Mouse (Mus musculus) cerebellum, postnatal 36 days (tissue): ENCODE results near the gene Cnksr3.
A peak's percentile ranks its signal among the peaks of the same experiment; 100 is the strongest.

Experiments
- DNase-seq, 2 experiments: peaks; one replicate each; pipeline ENCODE4 v3.0.0; 2021 to 2022; ENCODE audit warnings: mixed read lengths in 2 of 2

The Cnksr3 gene

DNA sequence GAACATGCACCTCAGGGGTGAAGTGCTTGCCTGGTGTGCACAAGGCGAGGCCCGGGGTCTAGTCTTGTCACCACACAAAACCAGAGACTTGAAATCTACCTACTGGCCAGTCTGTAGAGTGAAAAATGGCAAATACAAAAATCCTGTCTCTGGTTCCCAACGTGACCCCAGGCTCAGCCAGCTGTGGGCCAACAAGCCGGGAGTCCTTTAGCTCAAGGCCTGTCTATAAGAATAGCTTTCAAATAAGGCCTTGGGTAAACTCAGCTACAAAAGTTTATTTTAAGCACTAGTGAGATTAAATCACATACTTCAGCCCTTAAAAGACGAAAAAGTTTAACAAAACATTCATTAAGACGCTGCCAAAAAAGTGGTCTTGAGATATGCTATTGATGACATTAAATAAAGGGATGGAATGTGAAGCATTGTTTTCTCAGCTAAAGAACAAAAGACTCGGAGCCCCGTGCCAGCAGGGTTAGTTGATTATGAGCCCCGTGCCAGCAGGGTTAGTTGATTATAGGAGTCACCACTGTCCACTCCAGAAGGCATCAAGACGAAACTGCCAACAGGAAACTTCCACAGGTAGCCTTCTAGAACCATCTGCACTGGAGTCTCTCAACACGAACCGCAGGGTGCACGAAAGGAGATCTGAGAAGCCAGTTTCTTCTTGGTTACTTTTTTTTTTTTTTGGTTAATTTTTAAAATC lies 67.8 kb downstream of the Cnksr3 start:
- no peak for DNase-seq

DNA sequence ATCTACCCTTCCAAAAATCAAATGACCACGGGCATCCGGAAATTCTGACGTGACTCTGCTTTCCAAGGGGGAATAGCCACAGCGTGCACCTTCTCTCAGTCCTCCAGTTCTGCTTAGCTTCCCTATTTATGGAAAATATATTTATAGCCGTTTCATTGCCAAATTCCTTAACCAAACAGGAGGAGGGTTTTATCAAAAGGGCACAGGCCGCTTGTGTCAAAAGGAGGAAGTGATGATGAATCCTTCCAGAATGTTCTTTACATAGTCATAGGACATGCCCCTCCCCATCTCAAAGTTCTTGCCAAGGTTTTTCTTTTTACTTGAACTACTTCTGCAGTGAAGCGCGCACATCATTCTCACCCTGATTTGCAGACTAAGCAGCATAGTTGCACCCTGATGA lies 69.8 kb downstream of the Cnksr3 start:
- DNase-seq: no peak

DNA sequence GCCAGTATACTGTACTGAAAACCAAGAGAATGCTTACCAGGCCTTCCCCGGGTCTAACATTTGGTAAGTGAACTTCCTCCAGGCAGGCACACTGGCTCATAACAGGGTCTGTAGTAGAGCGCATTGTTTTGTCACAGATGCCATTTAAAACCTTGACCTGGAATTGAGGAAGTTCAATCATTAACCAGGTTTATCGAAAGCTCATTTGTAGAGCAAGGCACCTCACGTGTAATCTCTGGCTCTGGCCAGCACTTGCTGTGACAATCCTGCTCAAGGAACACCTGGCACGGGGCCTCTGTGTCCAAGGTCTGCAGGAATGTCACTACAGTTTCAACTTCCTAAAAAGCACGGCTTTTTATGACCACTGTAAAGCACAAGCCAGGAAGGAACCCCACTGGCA lies 71.8 kb downstream of the Cnksr3 start:
- DNase-seq: no peak

DNA sequence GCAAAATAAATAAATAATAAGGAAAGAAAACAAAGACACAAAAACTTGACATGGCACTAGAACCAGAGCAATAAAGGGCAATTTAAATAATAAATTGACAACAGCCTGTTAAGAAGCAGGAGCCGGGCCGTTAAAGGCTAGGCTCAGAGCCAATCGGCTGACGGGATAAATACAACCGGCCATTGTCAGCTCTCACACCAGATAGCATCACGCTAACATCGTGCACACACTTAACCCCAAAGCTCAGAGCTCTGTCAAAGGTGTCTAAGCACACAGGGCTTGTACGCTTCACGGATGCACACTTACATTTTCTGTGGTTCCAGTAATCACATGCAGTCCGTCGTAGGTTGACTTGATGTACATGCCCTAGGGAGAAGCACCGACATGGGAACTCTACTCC lies 74.0 kb downstream of the Cnksr3 start:
- DNase-seq: no peak

DNA sequence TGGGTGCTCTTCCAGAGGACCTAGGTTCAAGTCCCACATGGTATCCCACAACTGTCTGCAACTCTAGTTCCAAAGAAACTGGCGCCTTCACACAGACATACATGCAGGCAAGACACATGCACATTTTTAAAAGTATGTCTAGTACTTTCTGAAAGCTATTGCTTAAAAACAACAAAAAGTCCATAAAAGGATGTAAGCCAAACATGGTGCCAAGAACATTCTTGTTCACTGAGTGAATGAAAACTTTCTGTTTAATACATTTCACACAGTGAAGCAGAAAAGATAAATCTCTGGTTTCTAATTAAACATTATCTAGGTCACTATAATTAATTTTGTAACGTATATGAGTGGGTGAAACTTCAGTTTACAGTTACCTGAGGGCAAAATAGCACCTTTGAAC lies 76.3 kb downstream of the Cnksr3 start:
- no peak for DNase-seq

DNA sequence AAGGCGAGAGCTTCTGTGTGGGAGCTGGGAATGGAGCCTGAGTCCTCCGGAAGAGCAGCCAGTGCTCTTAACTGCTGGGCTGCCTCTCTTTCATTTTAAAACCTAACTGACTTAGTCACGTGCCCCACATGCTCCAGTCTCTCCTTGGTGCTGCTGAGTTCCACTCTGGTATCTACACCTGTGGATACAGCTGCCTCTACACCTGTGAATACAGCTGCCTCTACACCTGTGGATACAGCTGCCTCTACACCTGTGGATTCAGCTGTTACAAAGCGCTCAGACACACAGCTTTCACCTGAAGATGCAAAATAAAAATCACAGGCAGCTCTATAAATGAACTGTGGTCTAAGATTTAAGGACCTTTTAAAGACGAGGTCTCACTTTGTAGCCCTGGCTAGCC lies 79.0 kb downstream of the Cnksr3 start:
- no peak for DNase-seq

DNA sequence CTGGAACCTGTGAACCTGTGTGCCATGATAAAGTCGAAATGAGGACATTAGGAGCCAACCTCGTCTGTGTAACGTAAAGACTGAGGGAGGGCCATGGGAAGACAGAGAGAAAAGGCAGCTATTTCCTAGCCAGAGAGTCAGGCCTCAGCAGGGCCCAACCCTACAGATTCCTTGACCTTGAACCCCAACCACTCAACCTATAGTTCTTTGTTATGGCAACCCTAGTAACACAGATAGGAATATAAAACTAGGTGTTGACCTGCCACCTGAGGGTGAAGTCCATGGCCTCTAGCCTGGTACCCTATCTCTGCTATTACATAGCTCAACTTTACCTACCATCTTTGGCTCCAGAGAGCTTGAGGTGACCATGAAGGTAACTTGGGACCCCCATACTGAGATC lies 80.6 kb downstream of the Cnksr3 start:
- DNase-seq: no peak

DNA sequence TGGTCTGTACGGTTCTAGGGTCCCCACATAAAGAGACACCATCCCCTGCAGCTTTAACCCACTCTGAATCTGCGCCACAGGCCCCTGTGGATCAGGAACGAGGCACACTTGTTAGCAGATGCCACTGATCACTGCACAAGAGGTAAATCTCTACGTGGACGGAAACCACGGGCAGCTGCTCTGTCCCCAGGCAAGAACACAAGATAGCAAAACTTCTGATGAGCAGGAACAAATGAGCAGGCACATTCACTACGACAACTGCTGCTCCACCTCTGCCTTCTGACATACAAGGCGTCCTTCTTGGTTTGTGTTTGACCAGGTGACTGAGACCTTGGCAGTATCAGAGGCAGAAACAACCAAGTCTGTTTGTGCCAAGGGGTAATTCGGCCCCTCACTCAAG lies 84.2 kb downstream of the Cnksr3 start:
- DNase-seq: no peak

DNA sequence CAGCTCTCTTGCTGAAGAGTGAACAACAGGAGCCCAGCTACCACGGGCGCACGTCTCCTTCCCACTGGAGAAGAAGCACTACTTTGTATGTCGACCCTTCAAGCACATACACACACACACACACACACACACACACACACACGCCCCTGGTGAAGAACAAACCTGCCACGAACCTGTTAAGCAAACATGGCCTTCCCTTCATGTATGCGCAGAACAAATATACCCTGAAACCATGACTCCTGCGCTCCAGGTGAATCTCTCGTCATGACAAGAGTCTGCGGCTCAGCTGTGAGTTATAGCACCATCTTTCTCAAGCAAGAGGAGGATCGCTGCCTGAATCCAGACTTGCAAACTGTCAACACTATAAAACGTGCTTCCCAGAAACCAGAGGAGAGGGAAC lies 85.2 kb downstream of the Cnksr3 start:
- DNase-seq: no peak

DNA sequence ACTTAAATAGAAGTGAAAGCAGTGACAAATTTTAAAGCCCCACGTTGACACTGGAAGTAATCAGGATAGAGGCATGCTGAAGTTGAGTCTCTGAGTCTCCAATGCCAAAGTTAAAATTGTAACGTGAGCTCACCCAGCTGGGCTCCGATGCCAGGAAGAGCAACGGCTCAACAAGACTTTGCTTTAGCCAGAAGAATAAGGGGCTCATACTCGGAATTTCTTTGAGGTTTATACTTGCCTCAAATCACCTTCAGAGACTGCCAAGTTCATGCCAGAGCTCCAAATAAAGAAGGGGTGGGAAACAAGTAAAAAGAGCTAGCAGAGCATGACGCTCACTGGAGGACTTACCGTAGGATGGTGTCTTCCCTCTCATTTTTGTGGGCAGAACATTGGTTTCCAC lies 85.8 kb downstream of the Cnksr3 start:
- no peak for DNase-seq

DNA sequence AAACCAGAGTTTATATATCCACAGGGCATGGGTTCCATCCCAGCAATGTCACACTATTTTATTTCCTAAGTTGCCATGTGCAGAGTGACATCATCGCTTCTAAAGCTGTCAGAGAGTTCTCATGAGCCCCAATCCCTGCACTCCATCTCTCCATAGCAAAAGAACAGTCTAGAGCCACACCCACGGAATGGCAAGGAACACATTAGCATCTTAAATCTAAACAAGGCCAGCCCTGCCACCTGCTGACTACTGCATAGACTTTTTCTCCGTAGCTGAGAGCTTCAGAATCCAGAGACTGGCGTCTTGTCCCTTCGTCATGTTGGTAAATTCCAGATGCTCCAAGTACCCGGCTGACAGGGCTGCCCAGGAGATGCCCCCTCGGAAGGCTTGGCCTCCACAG lies 87.0 kb downstream of the Cnksr3 start:
- DNase-seq: peak in 1 of 2 experiments; percentile 26

DNA sequence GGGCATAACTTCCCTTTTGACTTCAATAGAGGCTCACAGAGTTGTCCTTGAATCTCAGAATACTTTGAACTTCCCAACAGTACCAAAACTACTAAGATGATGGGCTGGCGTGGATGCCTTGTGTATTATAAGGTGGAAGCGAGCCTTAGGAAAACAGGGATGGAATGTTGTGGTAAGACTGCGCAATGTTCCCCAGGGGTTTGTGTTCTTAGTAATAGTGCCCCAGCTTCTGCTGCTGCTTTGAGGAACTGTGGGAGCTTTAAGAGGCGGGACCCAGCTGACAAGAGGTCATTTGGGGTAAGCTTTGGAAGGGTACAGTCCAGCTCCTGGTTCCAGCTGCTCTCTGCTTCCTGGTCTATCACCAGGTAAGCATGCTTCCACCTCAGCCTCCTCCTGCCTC lies 89.7 kb downstream of the Cnksr3 start:
- DNase-seq: no peak

DNA sequence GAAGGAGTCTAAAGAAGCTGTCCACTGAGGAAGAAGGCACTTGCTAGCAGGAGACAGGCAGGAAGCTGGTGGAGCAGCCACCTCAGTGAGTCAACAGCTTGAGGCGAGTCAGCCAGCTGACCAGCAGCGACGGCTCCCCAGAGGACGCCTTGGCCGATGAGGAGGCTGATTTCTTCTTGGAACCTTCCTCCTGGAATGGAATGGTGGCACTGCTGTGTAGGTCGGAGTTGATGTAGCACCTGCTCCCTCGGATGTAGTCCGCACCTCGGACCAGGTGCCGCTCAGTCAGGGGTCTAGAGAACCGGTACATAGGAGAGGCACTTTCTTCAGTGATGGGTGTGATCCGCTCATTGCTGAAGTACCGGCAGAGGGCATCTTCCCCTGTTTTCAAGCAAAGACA lies 91.8 kb downstream of the Cnksr3 start:
- DNase-seq: peak; percentile 64 to 66

DNA sequence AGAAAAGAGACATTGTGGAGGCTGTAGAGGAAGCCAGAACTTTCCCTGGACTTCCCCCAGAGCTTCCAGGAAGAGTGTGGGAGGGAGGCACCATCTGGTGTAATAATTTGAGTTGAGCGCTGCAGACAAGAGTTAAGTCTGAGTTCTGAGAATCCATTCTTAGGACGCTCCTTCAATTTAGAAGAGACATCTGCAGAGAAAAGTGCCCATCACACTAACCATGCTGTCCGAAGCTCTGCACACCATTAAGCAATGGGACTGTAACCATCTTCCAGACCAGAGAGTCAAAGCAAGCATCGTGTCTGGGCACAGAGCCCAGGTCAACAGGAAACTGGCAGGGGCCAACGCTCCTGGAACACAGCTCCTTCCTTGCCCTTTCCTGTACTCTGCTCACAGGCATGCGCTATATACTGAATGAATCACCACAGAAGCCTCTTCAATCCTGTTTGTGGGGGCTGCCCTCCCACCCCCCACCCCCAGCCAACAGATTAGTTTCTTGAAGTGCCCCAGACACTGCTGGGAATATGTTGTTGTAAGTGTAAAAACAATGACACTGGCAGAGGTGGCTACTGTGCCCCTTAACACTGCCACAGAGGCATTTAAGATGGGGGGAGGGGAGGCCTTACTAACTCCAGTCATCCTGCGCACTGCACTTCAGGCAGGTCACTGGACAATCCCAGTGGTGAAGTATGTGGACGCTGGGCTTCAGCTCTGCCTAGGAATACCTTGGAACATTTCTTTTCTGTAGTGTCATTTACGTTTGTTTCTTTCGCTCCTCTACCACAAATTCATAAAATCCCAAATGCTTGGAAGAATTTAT lies 93.6 kb downstream of the Cnksr3 start:
- DNase-seq: peak; percentile 93 to 94

DNA sequence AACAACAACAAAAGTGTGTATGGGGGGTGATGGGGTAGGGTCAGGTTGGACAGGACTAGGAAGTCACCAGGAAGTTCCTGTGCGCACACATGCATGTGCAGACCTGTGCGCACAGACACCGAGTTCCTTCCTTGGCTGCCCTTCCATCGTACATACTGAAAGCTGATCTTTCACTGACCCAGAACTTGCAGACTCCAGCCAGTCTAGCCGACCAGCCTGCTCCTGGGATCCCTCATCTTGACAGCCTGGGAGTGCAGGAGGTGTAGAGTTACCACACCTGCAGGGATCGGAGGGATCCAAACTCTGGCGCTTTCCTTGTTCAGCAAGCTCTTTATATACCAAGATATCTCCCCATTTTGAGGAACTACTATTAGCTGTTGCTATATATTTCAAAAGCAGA lies 94.3 kb downstream of the Cnksr3 start:
- DNase-seq: peak in 1 of 2 experiments; percentile 51

DNA sequence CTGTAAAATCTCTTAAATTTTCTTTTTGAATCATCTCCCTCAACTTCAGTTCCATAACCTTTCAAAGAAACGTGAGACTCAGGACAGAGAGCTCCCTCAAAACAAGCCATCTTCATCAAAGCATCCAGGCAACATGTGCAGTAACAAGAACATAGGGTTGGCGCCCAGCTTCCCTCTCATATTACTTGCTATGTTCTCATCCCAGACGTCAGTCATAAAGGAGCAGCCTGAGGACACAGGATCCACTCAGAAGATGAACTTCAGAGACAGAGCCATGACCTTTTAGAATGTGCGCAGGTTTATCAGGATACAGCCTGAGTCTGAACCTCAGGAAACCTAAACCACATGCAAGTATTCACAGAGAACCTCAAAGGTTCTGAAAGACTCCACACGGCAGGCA lies 97.2 kb downstream of the Cnksr3 start:
- DNase-seq: peak in 1 of 2 experiments; percentile 16

DNA sequence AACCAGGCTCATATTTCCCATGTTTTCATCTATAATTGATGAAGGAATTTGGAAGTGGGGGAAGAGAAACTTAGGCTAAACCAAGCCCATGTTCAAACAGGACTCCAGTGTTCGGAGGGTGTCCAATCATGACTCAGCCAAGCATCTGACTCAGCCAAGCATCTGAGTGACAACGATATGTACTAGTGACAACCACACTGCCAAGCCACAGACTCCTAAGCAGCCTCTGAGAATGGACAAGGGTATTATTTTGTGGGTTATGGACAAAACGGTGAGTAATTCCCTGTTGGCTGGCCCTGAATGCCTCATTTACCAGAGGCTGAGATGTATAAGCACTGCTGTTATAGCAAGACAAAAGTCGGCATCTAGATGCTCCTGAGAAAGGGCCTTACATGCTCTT lies 98.3 kb downstream of the Cnksr3 start:
- peak in 1 of 2 experiments; percentile 26 for DNase-seq

DNA sequence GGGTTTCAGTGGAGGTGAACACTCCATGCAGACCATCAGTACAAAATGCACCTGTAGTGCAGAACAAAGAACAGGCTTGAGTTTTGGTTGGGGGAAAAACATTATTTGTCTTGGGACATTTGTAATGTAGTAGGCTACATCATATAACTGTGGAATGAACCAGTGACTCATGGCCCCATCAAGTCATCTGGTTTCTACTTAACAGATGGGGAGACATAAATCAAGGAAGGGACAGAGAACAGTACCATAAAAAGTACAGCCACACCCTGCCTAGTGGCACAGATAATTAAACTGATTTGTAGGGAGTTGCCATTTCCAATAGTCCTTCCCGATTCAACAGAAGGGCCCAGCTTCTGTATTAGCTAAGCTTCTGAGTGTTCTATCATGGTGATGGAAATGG lies 98.9 kb downstream of the Cnksr3 start:
- DNase-seq: no peak

DNA sequence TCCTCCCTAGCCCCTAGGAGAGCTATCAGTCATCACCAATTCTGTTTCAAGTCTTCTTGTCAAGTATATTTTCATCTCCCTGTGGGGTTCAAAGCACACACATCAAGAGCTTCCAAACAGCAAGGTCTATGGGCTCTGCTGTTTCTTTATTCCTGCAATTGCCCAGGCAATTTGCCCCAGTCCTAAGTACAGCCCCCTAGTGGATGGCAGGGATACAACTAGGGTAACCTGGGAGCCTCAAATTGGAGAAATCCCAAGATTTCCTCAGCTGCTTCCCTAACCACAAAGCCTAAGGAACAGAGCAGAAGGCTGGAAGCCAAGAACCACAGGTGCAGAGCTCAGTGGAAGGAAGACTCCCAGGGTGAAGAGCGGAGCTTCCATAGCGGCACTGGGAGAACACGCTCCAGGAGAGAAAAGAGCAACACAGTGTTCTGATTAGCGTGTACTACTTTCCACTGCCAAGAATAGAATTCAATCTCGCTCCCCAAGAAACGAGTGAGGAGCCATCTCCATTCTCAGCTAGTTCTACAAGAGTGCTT lies 100.5 kb downstream of the Cnksr3 start:
- DNase-seq: peak; percentile 75 to 86

DNA sequence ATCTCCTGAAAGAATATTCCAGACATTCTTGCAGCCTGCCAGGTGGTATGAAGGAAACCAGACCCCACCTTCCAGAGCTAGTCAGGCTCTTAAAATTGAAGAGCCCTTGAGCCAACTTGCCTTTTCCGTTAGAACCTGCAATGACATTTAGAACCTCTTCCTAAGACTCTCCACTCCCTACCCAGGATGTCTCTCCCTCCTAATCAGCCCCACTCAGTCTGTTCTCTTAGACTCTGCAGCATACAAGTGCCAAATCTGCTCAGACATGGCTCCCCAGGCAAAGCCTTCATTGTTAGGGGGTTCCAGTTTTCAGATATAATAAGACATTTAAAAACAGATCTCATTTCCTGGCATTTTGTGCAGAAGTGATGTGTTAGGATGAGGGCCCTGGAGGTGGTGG lies 108.2 kb downstream of the Cnksr3 start:
- no peak for DNase-seq

DNA sequence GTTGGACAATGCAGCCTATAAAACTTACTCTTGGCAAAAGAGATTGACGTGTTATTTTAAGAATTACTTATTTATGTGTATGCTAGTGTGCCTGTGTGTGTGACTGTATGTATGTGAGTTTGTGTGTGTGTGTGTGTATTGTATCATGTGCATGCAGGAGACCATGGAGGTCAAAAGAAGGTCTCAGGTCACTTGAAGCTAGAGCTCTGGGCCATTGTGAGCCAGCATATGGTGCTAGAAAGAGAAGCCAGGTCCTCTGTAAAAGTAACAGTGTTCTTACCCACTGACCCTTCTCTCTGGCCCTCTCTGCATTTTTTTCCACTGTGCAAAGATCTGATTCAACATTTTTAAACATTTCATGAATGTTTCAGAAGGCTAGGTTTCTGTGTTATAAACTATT lies 134.1 kb downstream of the Cnksr3 start:
- DNase-seq: peak in 1 of 2 experiments; percentile 52

DNA sequence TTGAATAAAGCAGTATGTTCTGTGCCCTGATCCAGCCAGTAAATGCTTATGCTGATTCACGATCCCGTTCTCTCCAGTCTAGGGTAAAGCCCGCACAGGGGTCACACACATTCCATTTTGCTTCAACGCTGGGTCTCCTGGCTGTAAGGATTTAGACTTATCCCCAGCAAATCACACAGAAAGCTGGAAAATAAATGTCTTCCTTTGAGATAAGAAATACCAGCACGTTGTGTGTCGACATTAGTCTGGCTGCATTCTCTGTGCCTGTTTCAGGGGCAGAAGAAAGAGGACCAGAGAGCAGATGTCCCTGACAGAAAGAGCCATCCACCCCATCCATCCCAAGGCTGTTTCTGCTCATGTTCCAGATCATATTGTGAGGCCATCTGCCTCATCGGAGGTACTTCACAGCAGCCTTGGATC lies 134.6 kb downstream of the Cnksr3 start:
- DNase-seq: peak; percentile 79 to 84

DNA sequence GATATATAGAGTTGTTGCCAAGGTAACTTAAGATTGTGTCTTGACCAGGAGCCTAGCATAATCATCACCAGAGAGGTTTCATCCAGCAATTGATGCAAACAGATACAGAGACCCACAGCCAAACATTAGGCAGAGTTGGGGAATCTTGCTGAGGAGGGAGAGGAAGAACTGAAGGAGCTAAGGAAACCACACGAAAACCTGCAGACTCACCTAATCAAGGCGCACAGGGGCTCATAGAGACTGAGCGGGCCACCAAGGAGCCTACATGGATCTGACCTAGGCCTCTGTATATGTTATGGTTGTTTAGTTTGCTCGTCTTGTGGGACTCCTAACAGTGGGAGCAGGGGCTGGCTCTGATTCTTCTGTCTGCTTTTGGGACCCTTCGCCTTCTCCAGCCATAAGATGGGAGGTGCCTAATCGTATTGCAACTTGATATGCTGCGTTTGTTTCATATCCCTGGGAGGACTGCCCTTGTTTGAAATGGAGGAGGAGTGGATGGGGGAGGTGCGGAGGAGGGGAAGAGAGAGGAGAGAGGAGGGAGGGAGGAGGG lies 135.3 kb downstream of the Cnksr3 start:
- DNase-seq: peak; percentile 66 to 71

DNA sequence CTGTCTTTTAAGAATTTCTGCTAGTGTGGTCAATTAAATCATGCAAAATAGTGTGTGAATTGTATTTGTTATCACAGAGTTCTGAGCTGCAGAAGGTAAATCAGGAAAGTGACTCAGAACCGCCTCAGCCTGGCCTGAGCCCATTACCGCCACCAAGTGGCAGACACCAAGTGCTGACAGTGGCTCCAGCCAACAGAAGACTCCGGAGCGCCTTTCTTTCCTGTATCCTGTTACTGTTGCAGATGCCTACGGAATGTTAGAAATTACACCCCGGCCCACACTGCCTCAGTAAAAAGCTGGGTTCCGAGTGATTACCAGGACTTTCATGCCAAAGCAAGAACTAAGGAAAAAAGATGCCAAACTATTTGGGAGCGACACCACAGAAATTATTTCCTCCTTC lies 135.8 kb downstream of the Cnksr3 start:
- DNase-seq: peak; percentile 87 to 92
